Mouse (Mus musculus) limb, embryonic 10.5 days (tissue): ENCODE results near the gene Lrrc38. TPM values are rescaled to one million over a fixed set of nuclear protein-coding genes. Genes with fewer than 3 reads are reported as not detected.

Source experiments
- polyA plus RNA-seq: library from polyadenylated mRNA; unstranded; fragments of >200 nt; fragmentation: Nextera tagmentation; extraction: Ambion mirVana; gene quantifications from 2 replicates; pipeline ENCODE4 v1.2.1, GENCODE M21; 2016

Lrrc38 gene
- polyA plus RNA-seq, 1 experiment from 2014 or later = 0.14 TPM

Other genes starting within 250 kb of the Lrrc38 start
- 15.4 and 18.3 TPM in 2 replicates for gene Prdm2, start 136.8 kb upstream of the Lrrc38 start, polyA plus RNA-seq
- gene Pdpn, start 50.2 kb upstream of the Lrrc38 start, polyA plus RNA-seq = 20.0 and 25.8 TPM in 2 replicates
- gene Pramel1, start 44.7 kb downstream of the Lrrc38 start, polyA plus RNA-seq = not detected in 2 replicates
- 14.9 and 21.1 TPM in 2 replicates for gene Pramef8, start 62.7 kb downstream of the Lrrc38 start, polyA plus RNA-seq
- not detected in 2 replicates for gene Oog4, start 100.6 kb downstream of the Lrrc38 start, polyA plus RNA-seq
- not detected in 2 replicates for gene Gm13043, start 161.6 kb downstream of the Lrrc38 start, polyA plus RNA-seq
- gene Gm13040, start 186.2 kb downstream of the Lrrc38 start, polyA plus RNA-seq = not detected in 2 replicates
- not detected in 2 replicates for gene BC080695, start 201.9 kb downstream of the Lrrc38 start, polyA plus RNA-seq
- gene Gm13057, start 202.0 kb downstream of the Lrrc38 start, polyA plus RNA-seq = not detected in 2 replicates